Mouse (Mus musculus): ENCODE data around the gene Zp2. TPM values are rescaled to one million over a fixed set of nuclear protein-coding genes. Genes with fewer than 3 reads are reported as not detected.

Gene Zp2
- polyA plus RNA-seq, 1 experiment from 2014 or later: not detected

- TF ChIP-seq CTCF (IDR thresholded peaks at IDR 0.05) (no peak), EP300 (IDR thresholded peaks at IDR 0.05) (no peak)
- WGBS: 45% methylated on average over 5 of the region's 5 CpGs
- Histone ChIP-seq H3K4me3 (ENCODE audit: low read depth, low read length) (no peak overlapping the region), H3K36me3 (ENCODE audit: insufficient read depth, low read length) (no peaks in the 10 kb centered on the region), H3K4me2 (replicated peaks; ENCODE audit: low read depth, low read length) (no peak overlapping the region), H3K27me3 (replicated peaks; ENCODE audit: insufficient read depth, low read length) (no peaks in the 10 kb centered on the region), H3K4me1 (ENCODE audit: insufficient read depth, low read depth, low read length) (no peaks in the 10 kb centered on the region), H3K27ac (ENCODE audit: low read length) (no peak overlapping the region), H3K9me3 (ENCODE audit: low read length) (no peaks in the 10 kb centered on the region), H3K9ac (replicated peaks; ENCODE audit: low read depth) (no peak overlapping the region)
- no peak for ATAC-seq
- DNase-seq (ENCODE audit: low spot score): no peak
Observed at GRCm38 (mm10) chr7:120093033-120093432, 52.1 kb downstream of the Zp2 start.

GRCm38 (mm10) chr7:120080177-120080576 is 64.9 kb downstream of the Zp2 start:
- 41% methylated on average over 3 of the region's 3 CpGs for WGBS

More at GRCm38 (mm10) chr7:120080177-120080576, 64.9 kb downstream of the Zp2 start:
- no peaks in the 10 kb centered on the region for H3K36me3 ChIP-seq (ENCODE audit: insufficient read depth, low read length)
- no peaks in the 10 kb centered on the region for H3K9me3 ChIP-seq (ENCODE audit: low read length)
- H3K4me1 ChIP-seq (ENCODE audit: insufficient read depth, low read depth, low read length): no peaks in the 10 kb centered on the region
- no peak overlapping the region for H3K4me2 ChIP-seq (replicated peaks; ENCODE audit: low read depth, low read length)
- no peak for ATAC-seq
- no peak for DNase-seq (ENCODE audit: low spot score)
- H3K27ac ChIP-seq (ENCODE audit: low read length): no peak overlapping the region
- no peak overlapping the region for H3K4me3 ChIP-seq (ENCODE audit: low read depth, low read length)
- no peak for TF ChIP-seq CTCF (IDR thresholded peaks at IDR 0.05)
- no peak overlapping the region for H3K9ac ChIP-seq (replicated peaks; ENCODE audit: low read depth)
- no peaks in the 10 kb centered on the region for H3K27me3 ChIP-seq (replicated peaks; ENCODE audit: insufficient read depth, low read length)

Other genes starting within 250 kb of the Zp2 start
- 7.4 and 7.7 TPM in 2 replicates for gene Lyrm1, start 249.4 kb downstream of the Zp2 start, polyA plus RNA-seq (2015; fragmentation: Nextera tagmentation; extraction: Ambion mirVana)
- 7.7 and 8.6 TPM in 2 replicates for gene Dcun1d3, start 249.0 kb downstream of the Zp2 start, polyA plus RNA-seq (2015; fragmentation: Nextera tagmentation; extraction: Ambion mirVana)
- 2.9 and 3.2 TPM in 2 replicates for gene Dnah3, start 50.0 kb downstream of the Zp2 start, polyA plus RNA-seq (2015; fragmentation: Nextera tagmentation; extraction: Ambion mirVana)
- gene Tmem159, start 42.9 kb downstream of the Zp2 start, polyA plus RNA-seq (2015; fragmentation: Nextera tagmentation; extraction: Ambion mirVana): 75.5 and 79.4 TPM in 2 replicates
- gene Anks4b, start 28.6 kb upstream of the Zp2 start, polyA plus RNA-seq (2015; fragmentation: Nextera tagmentation; extraction: Ambion mirVana): not detected in 2 replicates
- gene Crym, start 56.8 kb upstream of the Zp2 start, polyA plus RNA-seq (2015; fragmentation: Nextera tagmentation; extraction: Ambion mirVana): 2.1 and 2.4 TPM in 2 replicates
- 0.23 and 0.35 TPM in 2 replicates for gene Abca14, start 58.7 kb upstream of the Zp2 start, polyA plus RNA-seq (2015; fragmentation: Nextera tagmentation; extraction: Ambion mirVana)
- gene Abca15, start 183.4 kb upstream of the Zp2 start, polyA plus RNA-seq (2015; fragmentation: Nextera tagmentation; extraction: Ambion mirVana): not detected in 2 replicates